Comparison of ENCODE assay signal across 10 mouse cellular contexts in genomic region chr19:42655006-42655405, GRCm38 (mm10). TPM values are rescaled to one million over a fixed set of nuclear protein-coding genes. Genes with fewer than 3 reads are reported as not detected.
A peak's percentile ranks its signal among the peaks of the same experiment; 100 is the strongest.
DNase-seq lines count a peak whose midpoint lies in the region; ATAC-seq lines count a peak whose summit lies in the region.
"Had no signal": no experiment of that assay in that cellular context is flagged by ENCODE, and none has a peak within 500 bp of the region (broad histone marks: within the 10 kb centered on the region; RNA-seq: fewer than 3 reads in every experiment).

No protein-coding gene starts in this region.

- no peak overlapping the region for H3K9ac ChIP-seq in kidney, embryonic 15.5 days
- H3K9ac ChIP-seq: neural tube, embryonic 12.5 days had no signal

- peak; percentile 53 for DNase-seq in A20 (ENCODE audit: low read depth, low spot score)
- peak; percentile 46 for DNase-seq in R1 (ENCODE audit: low read depth, low spot score)
- DNase-seq in gastrocnemius, postnatal 4 days (ENCODE audit: low spot score in 2 of 2) = peak; percentile 47 to 50
- DNase-seq in lung, adult 18-20 months = peak; percentile 65 to 75
- peak; percentile 59 for DNase-seq in ovary, postnatal 14 days (ENCODE audit: low spot score)

- no peaks in the 10 kb centered on the region for H3K36me3 ChIP-seq in kidney, embryonic 15.5 days
- H3K36me3 ChIP-seq: neural tube, embryonic 12.5 days had no signal

- peak; percentile 87 for ATAC-seq in common myeloid progenitor, adult 5-6 weeks (replicated peaks; ENCODE audit: low read depth, poor library complexity, severe bottlenecking)
- 0 out of 2 replicates have a peak, but pooled peaks have one; percentile 63 for ATAC-seq in kidney, embryonic 15.5 days (replicated peaks; ENCODE audit: low FRiP score)
- ATAC-seq in inflammation-experienced regulatory T-cells, adult 6 months = no peak

- WGBS in kidney, embryonic 15.5 days = 60% methylated on average over 1 of the region's 1 CpGs

- no peak overlapping the region for H3K4me2 ChIP-seq in kidney, embryonic 15.5 days
- H3K4me2 ChIP-seq: neural tube, embryonic 12.5 days had no signal

- H3K4me3 ChIP-seq in kidney, embryonic 15.5 days (replicated peaks) = no peak overlapping the region
- H3K4me3 ChIP-seq: erythroblast, embryonic 14.5 days; neural tube, embryonic 12.5 days had no signal

- no peaks in the 10 kb centered on the region for H3K9me3 ChIP-seq in kidney, embryonic 15.5 days (replicated peaks)
- H3K9me3 ChIP-seq: neural tube, embryonic 12.5 days had no signal

- H3K27ac ChIP-seq in kidney, embryonic 15.5 days = no peak overlapping the region
- H3K27ac ChIP-seq: neural tube, embryonic 12.5 days had no signal

- 0 out of 2 replicates have a peak, but pooled peaks cover 9% of the 10 kb centered on the region for H3K27me3 ChIP-seq in kidney, embryonic 15.5 days

- peaks cover 23% of the 10 kb centered on the region for H3K4me1 ChIP-seq in kidney, embryonic 15.5 days

RNA-seq across cellular contexts. Expression of gene Loxl4, which starts 42.4 kb away (rescaled TPM):
- total RNA-seq in common myeloid progenitor, adult 5-6 weeks (2017) = not detected in 2 replicates
- total RNA-seq in gastrocnemius, postnatal 4 days (2021) = 1 to 10 TPM; 1.5 to 2.4 TPM
- 1.8 and 2.2 TPM in 2 replicates for polyA plus RNA-seq in kidney, embryonic 15.5 days (2015; fragmentation: Nextera tagmentation; extraction: Ambion mirVana)
- under 1 TPM; 0.15 to 0.38 (median 0.17) TPM for polyA plus RNA-seq in inflammation-experienced regulatory T-cells, adult 6 months (2017; shearing (Covaris generic))
- polyA plus RNA-seq: erythroblast, embryonic 14.5 days had no signal
